Mouse (Mus musculus): ENCODE results near the gene Rrad. TPM values are rescaled to one million over a fixed set of nuclear protein-coding genes. Genes with fewer than 3 reads are reported as not detected.
A peak's percentile ranks its signal among the peaks of the same experiment; 100 is the strongest.

Rrad gene
- polyA plus RNA-seq, 1 experiment from 2014 or later: 14.4 TPM

- peaks cover 21% of the 10 kb centered on the region for H3K4me1 ChIP-seq (ENCODE audit: control insufficient read depth, insufficient read depth, low read length)
- 81% methylated on average over 6 of the region's 6 CpGs for WGBS
- H3K27ac ChIP-seq (ENCODE audit: low read length): no peak overlapping the region
- H3K36me3 ChIP-seq (ENCODE audit: control insufficient read depth, insufficient read depth, low read length): peaks cover 9% of the 10 kb centered on the region; the same call in 1 of the 2 replicates
- H3K9ac ChIP-seq (ENCODE audit: low read length): no peak overlapping the region
- no peaks in the 10 kb centered on the region for H3K27me3 ChIP-seq (ENCODE audit: control insufficient read depth, insufficient read depth, low read length)
- no peak overlapping the region for H3K4me3 ChIP-seq (replicated peaks; ENCODE audit: low read length)
- H3K9me3 ChIP-seq (replicated peaks; ENCODE audit: control insufficient read depth, low read length): no peaks in the 10 kb centered on the region
- H3K4me2 ChIP-seq (ENCODE audit: low read depth, low read length): no peak overlapping the region
- ATAC-seq (ENCODE audit: insufficient read depth, low FRiP score): no peak
These were observed 6.9 kb upstream of the Rrad start for GRCm38 (mm10) chr8:104638010-104638409.

GRCm38 (mm10) chr8:104635004-104635710 lies 4.0 kb upstream of the Rrad start:
- no peak overlapping the region for H3K9ac ChIP-seq (ENCODE audit: low read length)
- no peak for ATAC-seq (ENCODE audit: insufficient read depth, low FRiP score)
- 86% methylated on average over 3 of the region's 3 CpGs for WGBS
- peaks cover 9% of the 10 kb centered on the region; the same call in 1 of the 2 replicates for H3K36me3 ChIP-seq (ENCODE audit: control insufficient read depth, insufficient read depth, low read length)
- H3K9me3 ChIP-seq (replicated peaks; ENCODE audit: control insufficient read depth, low read length): no peaks in the 10 kb centered on the region
- H3K27ac ChIP-seq (ENCODE audit: low read length): no peak overlapping the region
- H3K4me1 ChIP-seq (ENCODE audit: control insufficient read depth, insufficient read depth, low read length): peaks cover 13% of the 10 kb centered on the region; the same call in 1 of the 2 replicates
- H3K4me3 ChIP-seq (replicated peaks; ENCODE audit: low read length): no peak overlapping the region
- H3K4me2 ChIP-seq (ENCODE audit: low read depth, low read length): no peak overlapping the region
- peaks cover 6% of the 10 kb centered on the region; the same call in 1 of the 2 replicates for H3K27me3 ChIP-seq (ENCODE audit: control insufficient read depth, insufficient read depth, low read length)

GRCm38 (mm10) chr8:104633156-104633744 lies 2.1 kb upstream of the Rrad start:
- Histone ChIP-seq H3K9me3 (replicated peaks; ENCODE audit: control insufficient read depth, low read length) (no peaks in the 10 kb centered on the region), H3K4me3 (replicated peaks; ENCODE audit: low read length) (no peak overlapping the region), H3K4me2 (ENCODE audit: low read depth, low read length) (no peak overlapping the region), H3K4me1 (ENCODE audit: control insufficient read depth, insufficient read depth, low read length) (peaks cover 14% of the 10 kb centered on the region; the same call in 1 of the 2 replicates), H3K27me3 (ENCODE audit: control insufficient read depth, insufficient read depth, low read length) (peaks cover 8% of the 10 kb centered on the region; the same call in 1 of the 2 replicates), H3K27ac (ENCODE audit: low read length) (no peak overlapping the region), H3K9ac (ENCODE audit: low read length) (no peak overlapping the region), H3K36me3 (ENCODE audit: control insufficient read depth, insufficient read depth, low read length) (0 out of 2 replicates have a peak, but pooled peaks cover 5% of the 10 kb centered on the region)
- ATAC-seq (ENCODE audit: insufficient read depth, low FRiP score): no peak
- 57% methylated on average over 9 of the region's 9 CpGs for WGBS

- 66% methylated on average over 6 of the region's 6 CpGs for WGBS
- Histone ChIP-seq H3K36me3 (ENCODE audit: control insufficient read depth, insufficient read depth, low read length) (0 out of 2 replicates have a peak, but pooled peaks cover 5% of the 10 kb centered on the region), H3K27ac (ENCODE audit: low read length) (no peak overlapping the region), H3K4me1 (ENCODE audit: control insufficient read depth, insufficient read depth, low read length) (peaks cover 14% of the 10 kb centered on the region; the same call in 1 of the 2 replicates), H3K4me2 (ENCODE audit: low read depth, low read length) (no peak overlapping the region), H3K27me3 (ENCODE audit: control insufficient read depth, insufficient read depth, low read length) (peaks cover 8% of the 10 kb centered on the region; the same call in 1 of the 2 replicates), H3K9ac (ENCODE audit: low read length) (no peak overlapping the region), H3K9me3 (replicated peaks; ENCODE audit: control insufficient read depth, low read length) (no peaks in the 10 kb centered on the region), H3K4me3 (replicated peaks; ENCODE audit: low read length) (no peak overlapping the region)
- no peak for ATAC-seq (ENCODE audit: insufficient read depth, low FRiP score)
These were observed 1.4 kb upstream of the Rrad start for GRCm38 (mm10) chr8:104632486-104632885.

GRCm38 (mm10) chr8:104631975-104632374 lies 848 bp upstream of the Rrad start:
- H3K4me3 ChIP-seq (replicated peaks; ENCODE audit: low read length): 0 out of 2 replicates have a peak overlapping the region, but pooled peaks have one; percentile 47
- WGBS: 35% methylated on average over 5 of the region's 5 CpGs
- peaks cover 14% of the 10 kb centered on the region; the same call in 1 of the 2 replicates for H3K4me1 ChIP-seq (ENCODE audit: control insufficient read depth, insufficient read depth, low read length)
- peak overlapping the region; percentile 62 for H3K4me2 ChIP-seq (ENCODE audit: low read depth, low read length)
- H3K27me3 ChIP-seq (ENCODE audit: control insufficient read depth, insufficient read depth, low read length): peaks cover 8% of the 10 kb centered on the region; the same call in 1 of the 2 replicates
- no peak for ATAC-seq (ENCODE audit: insufficient read depth, low FRiP score)
- H3K36me3 ChIP-seq (ENCODE audit: control insufficient read depth, insufficient read depth, low read length): 0 out of 2 replicates have a peak, but pooled peaks cover 5% of the 10 kb centered on the region
- peak overlapping the region; percentile 61; the same call in 1 of the 2 replicates for H3K9ac ChIP-seq (ENCODE audit: low read length)
- H3K9me3 ChIP-seq (replicated peaks; ENCODE audit: control insufficient read depth, low read length): no peaks in the 10 kb centered on the region
- H3K27ac ChIP-seq (ENCODE audit: low read length): peak overlapping the region; percentile 26; the same call in 1 of the 2 replicates

- Histone ChIP-seq H3K9ac (ENCODE audit: low read length) (peak overlapping the region; percentile 61), H3K27me3 (ENCODE audit: control insufficient read depth, insufficient read depth, low read length) (peaks cover 8% of the 10 kb centered on the region; the same call in 1 of the 2 replicates), H3K9me3 (replicated peaks; ENCODE audit: control insufficient read depth, low read length) (no peaks in the 10 kb centered on the region), H3K4me1 (ENCODE audit: control insufficient read depth, insufficient read depth, low read length) (peaks cover 14% of the 10 kb centered on the region; the same call in 1 of the 2 replicates), H3K36me3 (ENCODE audit: control insufficient read depth, insufficient read depth, low read length) (0 out of 2 replicates have a peak, but pooled peaks cover 2% of the 10 kb centered on the region), H3K27ac (ENCODE audit: low read length) (no peak overlapping the region), H3K4me3 (replicated peaks; ENCODE audit: low read length) (peak overlapping the region; percentile 47), H3K4me2 (ENCODE audit: low read depth, low read length) (peak overlapping the region; percentile 62)
- 2% methylated on average over 36 of the region's 36 CpGs for WGBS
- peak; percentile 22; the same call in 1 of the 2 replicates for ATAC-seq (ENCODE audit: insufficient read depth, low FRiP score)
These were observed 553 bp downstream of the Rrad start for GRCm38 (mm10) chr8:104630574-104630973.

GRCm38 (mm10) chr8:104630111-104630479 lies 1.0 kb downstream of the Rrad start:
- Histone ChIP-seq H3K36me3 (ENCODE audit: control insufficient read depth, insufficient read depth, low read length) (no peaks in the 10 kb centered on the region), H3K4me3 (replicated peaks; ENCODE audit: low read length) (peak overlapping the region; percentile 47), H3K4me1 (ENCODE audit: control insufficient read depth, insufficient read depth, low read length) (peaks cover 14% of the 10 kb centered on the region; the same call in 1 of the 2 replicates), H3K27ac (ENCODE audit: low read length) (no peak overlapping the region), H3K27me3 (ENCODE audit: control insufficient read depth, insufficient read depth, low read length) (peaks cover 8% of the 10 kb centered on the region; the same call in 1 of the 2 replicates), H3K9ac (ENCODE audit: low read length) (no peak overlapping the region), H3K9me3 (replicated peaks; ENCODE audit: control insufficient read depth, low read length) (no peaks in the 10 kb centered on the region), H3K4me2 (ENCODE audit: low read depth, low read length) (peak overlapping the region; percentile 62; the same call in 1 of the 2 replicates)
- ATAC-seq (ENCODE audit: insufficient read depth, low FRiP score): no peak
- WGBS: 40% methylated on average over 8 of the region's 8 CpGs

- 73% methylated on average over 22 of the region's 22 CpGs for WGBS
- H3K4me3 ChIP-seq (replicated peaks; ENCODE audit: low read length): 0 out of 2 replicates have a peak overlapping the region, but pooled peaks have one; percentile 47
These were observed 1.6 kb downstream of the Rrad start for GRCm38 (mm10) chr8:104629306-104630110.

More at GRCm38 (mm10) chr8:104629306-104630110, 1.6 kb downstream of the Rrad start:
- no peak for ATAC-seq (ENCODE audit: insufficient read depth, low FRiP score)
- Histone ChIP-seq H3K4me2 (ENCODE audit: low read depth, low read length) (0 out of 2 replicates have a peak overlapping the region, but pooled peaks have one; percentile 62), H3K27ac (ENCODE audit: low read length) (no peak overlapping the region), H3K4me1 (ENCODE audit: control insufficient read depth, insufficient read depth, low read length) (peaks cover 14% of the 10 kb centered on the region; the same call in 1 of the 2 replicates), H3K9ac (ENCODE audit: low read length) (no peak overlapping the region), H3K36me3 (ENCODE audit: control insufficient read depth, insufficient read depth, low read length) (no peaks in the 10 kb centered on the region), H3K27me3 (ENCODE audit: control insufficient read depth, insufficient read depth, low read length) (peaks cover 8% of the 10 kb centered on the region; the same call in 1 of the 2 replicates), H3K9me3 (replicated peaks; ENCODE audit: control insufficient read depth, low read length) (no peaks in the 10 kb centered on the region)
